Mouse (Mus musculus) lung, adult 2 months (tissue): Measurements from ENCODE around the gene 1700001C19Rik.

Source experiments
- CTCF ChIP-seq: fragments of 200-500 bp; IDR thresholded peaks from 2 replicates; pipeline ENCODE4 v1.5.1; 2011; ENCODE audit warnings: mild to moderate bottlenecking, low read length, control low read depth; ENCODE audit not compliant: insufficient read depth
- POLR2A ChIP-seq: fragments of 200-500 bp; IDR thresholded peaks from 2 replicates; pipeline ENCODE4 v1.6.1; 2011; ENCODE audit warnings: low read depth, mild to moderate bottlenecking, control low read depth, low read length, borderline replicate concordance; ENCODE audit errors: extremely low read depth

DNA sequence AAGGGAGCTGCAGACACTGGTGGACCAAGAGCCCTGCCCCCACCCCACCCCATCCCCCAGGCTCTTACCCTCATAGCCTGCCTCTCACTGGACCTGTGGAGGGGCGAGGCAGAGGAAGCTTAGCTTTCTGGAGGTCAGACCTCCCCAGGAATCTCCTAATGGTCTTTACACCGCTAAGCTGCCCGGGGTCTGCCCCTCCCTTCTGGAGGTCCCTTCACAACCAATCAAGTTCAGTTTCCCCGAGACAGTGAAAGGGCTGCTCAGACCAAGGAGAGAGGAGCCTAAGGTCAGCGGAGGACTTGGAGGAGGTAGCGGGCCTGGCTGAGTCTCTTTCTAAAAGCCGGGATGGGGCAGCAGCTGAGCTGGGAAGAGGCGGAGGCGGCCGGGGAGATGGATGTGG is 52.0 kb downstream of the 1700001C19Rik start, which contains the start of gene Guca1b:
- no peak for TF ChIP-seq CTCF
- no peak for TF ChIP-seq POLR2A
